Comparison of ENCODE assay signal across 9 mouse cellular contexts in genomic region chr13:54054962-54055361, GRCm38 (mm10). TPM values are rescaled to one million over a fixed set of nuclear protein-coding genes. Genes with fewer than 3 reads are reported as not detected.
DNase-seq lines count a peak whose midpoint lies in the region; ATAC-seq and TF ChIP-seq lines count a peak whose summit lies in the region.
"Had no signal": no experiment of that assay in that cellular context is flagged by ENCODE, and none has a peak within 500 bp of the region (broad histone marks: within the 10 kb centered on the region; RNA-seq: fewer than 3 reads in every experiment).

No protein-coding gene starts in this region.

- H3K4me1 ChIP-seq in hindbrain, embryonic 13.5 days (replicated peaks), result peaks cover 8% of the 10 kb centered on the region
- peaks cover 10% of the 10 kb centered on the region for H3K4me1 ChIP-seq in neural tube, embryonic 12.5 days

- no peaks in the 10 kb centered on the region for H3K9me3 ChIP-seq in hindbrain, embryonic 13.5 days
- no peaks in the 10 kb centered on the region for H3K9me3 ChIP-seq in neural tube, embryonic 12.5 days

- H3K4me3 ChIP-seq in layer of hippocampus, adult 2 months, result peak overlapping the region; percentile 66
- peak overlapping the region; percentile 53 for H3K4me3 ChIP-seq in hindbrain, embryonic 13.5 days
- H3K4me3 ChIP-seq in neural tube, embryonic 12.5 days, result peak overlapping the region; percentile 47

- H3K27me3 ChIP-seq in hindbrain, embryonic 13.5 days, result peaks cover 29% of the 10 kb centered on the region
- peaks cover 19% of the 10 kb centered on the region for H3K27me3 ChIP-seq in neural tube, embryonic 12.5 days (replicated peaks)

- no peak for TF ChIP-seq CTCF in layer of hippocampus, adult 2 months (conservative IDR thresholded peaks at IDR 0.05)

- H3K27ac ChIP-seq in layer of hippocampus, adult 2 months, result peak overlapping the region; percentile 77
- H3K27ac ChIP-seq in hindbrain, embryonic 13.5 days, result no peak overlapping the region
- no peak overlapping the region for H3K27ac ChIP-seq in neural tube, embryonic 12.5 days
- H3K27ac ChIP-seq: macrophage had no signal

- intact Hi-C loops in left cerebral cortex, postnatal 36 days (cut with DNase I), result loop anchor here (2.0 to 10.0 kb wide), 3 partner anchors 130 to 270 kb away; no protein-coding TSS in a partner anchor

- under 1% methylated on average over 20 of the region's 20 CpGs for WGBS in hindbrain, embryonic 13.5 days
- under 1% methylated on average over 20 of the region's 20 CpGs for WGBS in neural tube, embryonic 12.5 days

- no peaks in the 10 kb centered on the region for H3K36me3 ChIP-seq in hindbrain, embryonic 13.5 days
- no peaks in the 10 kb centered on the region for H3K36me3 ChIP-seq in neural tube, embryonic 12.5 days

- DNase-seq in layer of hippocampus, adult 2 months (ENCODE audit: low spot score in 2 of 2), result no peak
- DNase-seq in layer of hippocampus, adult 8-10 months (ENCODE audit: low spot score in 2 of 2), result no peak
- DNase-seq in embryo, embryonic 9.5 days (ENCODE audit: extremely low spot score), result peak; percentile 27
- DNase-seq in urinary bladder, postnatal 36 days (ENCODE audit: low spot score in 2 of 2), result no peak
- no peak for DNase-seq in left cerebral cortex, postnatal 36 days (ENCODE audit: low spot score in 2 of 2)
- no peak for DNase-seq in gastrocnemius, adult 8-10 months (ENCODE audit: low spot score in 2 of 2)

- H3K9ac ChIP-seq in hindbrain, embryonic 13.5 days, result peak overlapping the region; percentile 70
- peak overlapping the region; percentile 51 for H3K9ac ChIP-seq in neural tube, embryonic 12.5 days

- H3K4me2 ChIP-seq in hindbrain, embryonic 13.5 days, result peak overlapping the region; percentile 97
- peak overlapping the region; percentile 94 for H3K4me2 ChIP-seq in neural tube, embryonic 12.5 days (replicated peaks)

- peak; percentile 66 for ATAC-seq in hindbrain, embryonic 13.5 days (ENCODE audit: low FRiP score)
- peak; percentile 58; the same call in 1 of the 2 replicates for ATAC-seq in neural tube, embryonic 12.5 days (ENCODE audit: low FRiP score, low read depth)

RNA-seq across cellular contexts. Expression of gene Drd1, which starts 0.5 kb away (rescaled TPM):
- 1 to 10 TPM; 5.4 to 8.7 TPM for total RNA-seq in layer of hippocampus, adult 2 months (2021)
- total RNA-seq in layer of hippocampus, adult 8-10 months (2022), result 10 to 100 TPM in 1 of 4 experiments, 1 to 10 TPM in 3; 7.4 to 10.4 (median 8.5) TPM
- polyA plus RNA-seq in hindbrain, embryonic 13.5 days (2015; fragmentation: Nextera tagmentation; extraction: Ambion mirVana), result 1.2 and 1.5 TPM in 2 replicates
- 0.53 and 0.75 TPM in 2 replicates for polyA plus RNA-seq in neural tube, embryonic 12.5 days (2016; fragmentation: Nextera tagmentation; extraction: Ambion mirVana)
- 10 to 100 TPM; 30.1 to 51.9 TPM for total RNA-seq in left cerebral cortex, postnatal 36 days (2021)
- total RNA-seq in gastrocnemius, adult 8-10 months (2022), result under 1 TPM in 1 of 4 experiments, not detected in 3; 0.07 TPM

RNA-seq across cellular contexts. Expression of gene Sfxn1, which starts 16.7 kb away (rescaled TPM):
- total RNA-seq in layer of hippocampus, adult 2 months (2021), result 10 to 100 TPM; 48.7 to 49.1 TPM
- total RNA-seq in layer of hippocampus, adult 8-10 months (2022), result 10 to 100 TPM; 45.9 to 50.9 (median 48.0) TPM
- 77.3 and 81.4 TPM in 2 replicates for polyA plus RNA-seq in hindbrain, embryonic 13.5 days (2015; fragmentation: Nextera tagmentation; extraction: Ambion mirVana)
- polyA plus RNA-seq in neural tube, embryonic 12.5 days (2016; fragmentation: Nextera tagmentation; extraction: Ambion mirVana), result 67.2 and 69.5 TPM in 2 replicates
- total RNA-seq in left cerebral cortex, postnatal 36 days (2021), result 10 to 100 TPM; 46.0 to 47.8 TPM
- 1 to 10 TPM; 1.1 to 2.4 (median 1.8) TPM for total RNA-seq in gastrocnemius, adult 8-10 months (2022)

Comparison
In these comparisons a context has a peak if more than half of its experiments do, and no peak if none do; other contexts are left out.
1. RNA of gene Drd1, which starts 0.5 kb away (total RNA-seq): 30.1 to 51.9 TPM in left cerebral cortex, postnatal 36 days, 5.4 to 8.7 TPM in layer of hippocampus, adult 2 months and 7.4 to 10.4 TPM in layer of hippocampus, adult 8-10 months; 0.07 TPM in gastrocnemius, adult 8-10 months; every median in the first group is over 4 times any median in the second.
2. RNA of gene Sfxn1, which starts 16.7 kb away (total RNA-seq): 48.7 to 49.1 TPM in layer of hippocampus, adult 2 months, 45.9 to 50.9 TPM in layer of hippocampus, adult 8-10 months and 46.0 to 47.8 TPM in left cerebral cortex, postnatal 36 days; 1.1 to 2.4 TPM in gastrocnemius, adult 8-10 months; every median in the first group is over 10 times any median in the second.
3. Peak in every context shown above with its lines, with median percentiles within 50 percentile points of each other: H3K4me3 ChIP-seq.